Mouse (Mus musculus) forebrain, postnatal 0 days (tissue): ENCODE measurements around the gene Gm49318. TPM values are rescaled to one million over a fixed set of nuclear protein-coding genes. Genes with fewer than 3 reads are reported as not detected.

Experiments used
- ATAC-seq: fragments of 200-750 bp; cut with Nextera tagmentation; 2 replicates; pipeline ENCODE4 v1.8.0; 2017; ENCODE audit warnings: mild to moderate bottlenecking, moderate library complexity
- DNase-seq: peaks from one replicate; pipeline ENCODE4 v3.0.0-alpha.2; 2015
- H3K27ac ChIP-seq: fragments of 300-500 bp; sonication (generic); 2 replicates; pipeline ENCODE4 v1.5.1; 2014; ENCODE audit warnings: low read depth, mild to moderate bottlenecking, antibody characterized with exemption, low read length, moderate library complexity, mixed read lengths
- H3K27me3 ChIP-seq: fragments of 300-500 bp; sonication (generic); 2 replicates; pipeline ENCODE4 v1.6.1; 2014; ENCODE audit warnings: mild to moderate bottlenecking, low read length, mixed read lengths; ENCODE audit not compliant: insufficient read depth
- H3K36me3 ChIP-seq: fragments of 300-500 bp; sonication (generic); 2 replicates; pipeline ENCODE4 v1.6.1; 2014; ENCODE audit warnings: mild to moderate bottlenecking, moderate library complexity; ENCODE audit not compliant: insufficient read depth
- H3K4me1 ChIP-seq: fragments of 300-500 bp; sonication (generic); 2 replicates; pipeline ENCODE4 v1.6.1; 2014; ENCODE audit warnings: antibody characterized with exemption; ENCODE audit not compliant: insufficient read depth
- H3K4me2 ChIP-seq: fragments of 300-500 bp; sonication (generic); 2 replicates; pipeline ENCODE4 v1.6.1; 2014; ENCODE audit warnings: low read depth, mild to moderate bottlenecking, moderate library complexity
- H3K4me3 ChIP-seq: fragments of 300-500 bp; sonication (generic); 2 replicates; pipeline ENCODE4 v1.5.1; 2014; ENCODE audit warnings: low read depth, low read length, mixed read lengths
- H3K9ac ChIP-seq: fragments of 300-500 bp; sonication (generic); 2 replicates; pipeline ENCODE4 v1.6.1; 2014; ENCODE audit warnings: mild to moderate bottlenecking
- H3K9me3 ChIP-seq: fragments of 300-500 bp; sonication (generic); 2 replicates; pipeline ENCODE4 v1.6.1; 2016; ENCODE audit warnings: low read length
- CTCF ChIP-seq: sonication (generic); IDR thresholded peaks from 2 replicates; pipeline ENCODE4 v1.5.1; 2016; ENCODE audit warnings: antibody characterized with exemption, control low read depth, low read depth
- WGBS: fragments of 180-500 bp; shearing (Covaris S2); extraction: QIAGEN DNeasy Blood & Tissue Kit; methylation state at CpG from one replicate; pipeline ENCODE4 v1.1.7; 2014; 5-methylcytosine and 5-hydroxymethylcytosine counted together
- polyA plus RNA-seq: library from polyadenylated mRNA; unstranded; fragments of >200 nt; fragmentation: Nextera tagmentation; extraction: Ambion mirVana; gene quantifications from 2 replicates; pipeline ENCODE4 v1.2.1, GENCODE M21; 2015
- total RNA-seq: library from RNA; depleted of rRNA; stranded (reverse); fragments of >200 nt; gene quantifications from 2 replicates; pipeline ENCODE4 v1.2.3, GENCODE M21; 2014

Gene Gm49318
- total and polyA plus RNA-seq, 2 experiments from 2014 or later, result not detected

DNA sequence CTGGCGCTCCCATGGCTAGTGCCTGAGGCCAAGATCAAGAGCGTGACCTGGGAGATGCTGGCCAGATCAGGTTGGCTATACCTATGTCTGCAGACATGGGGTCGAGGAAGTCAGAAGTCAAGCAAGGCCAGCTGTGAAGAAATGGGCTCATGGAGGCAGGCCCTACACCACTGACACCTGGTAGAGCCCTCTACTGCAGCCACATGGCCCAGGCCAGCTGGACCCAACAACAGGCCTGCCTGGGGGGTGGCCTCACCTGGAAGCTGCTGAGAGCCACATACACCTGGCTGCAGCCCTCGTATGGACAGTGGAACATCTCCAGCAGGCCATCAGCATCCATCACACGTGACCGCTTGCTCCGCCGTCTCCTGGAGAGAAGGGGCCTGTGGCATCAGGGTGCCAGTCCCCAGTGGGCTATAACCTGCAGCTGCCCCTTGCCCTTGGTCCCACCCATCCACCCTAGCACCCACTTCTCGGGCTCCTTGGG, 14.0 kb downstream of the Gm49318 start:
- WGBS, result 86% methylated on average over 7 of the region's 9 CpGs
- H3K27ac ChIP-seq, result no peak overlapping the region
- TF ChIP-seq CTCF, result no peak
- no peaks in the 10 kb centered on the region for H3K27me3 ChIP-seq
- no peak overlapping the region for H3K9ac ChIP-seq
- H3K4me3 ChIP-seq, result no peak overlapping the region
- DNase-seq (no peak), ATAC-seq (no peak)
- no peaks in the 10 kb centered on the region for H3K9me3 ChIP-seq
- peaks cover 36% of the 10 kb centered on the region for H3K36me3 ChIP-seq
- H3K4me1 ChIP-seq, result peaks cover 6% of the 10 kb centered on the region; the same call in 1 of the 2 replicates
- no peak overlapping the region for H3K4me2 ChIP-seq

DNA sequence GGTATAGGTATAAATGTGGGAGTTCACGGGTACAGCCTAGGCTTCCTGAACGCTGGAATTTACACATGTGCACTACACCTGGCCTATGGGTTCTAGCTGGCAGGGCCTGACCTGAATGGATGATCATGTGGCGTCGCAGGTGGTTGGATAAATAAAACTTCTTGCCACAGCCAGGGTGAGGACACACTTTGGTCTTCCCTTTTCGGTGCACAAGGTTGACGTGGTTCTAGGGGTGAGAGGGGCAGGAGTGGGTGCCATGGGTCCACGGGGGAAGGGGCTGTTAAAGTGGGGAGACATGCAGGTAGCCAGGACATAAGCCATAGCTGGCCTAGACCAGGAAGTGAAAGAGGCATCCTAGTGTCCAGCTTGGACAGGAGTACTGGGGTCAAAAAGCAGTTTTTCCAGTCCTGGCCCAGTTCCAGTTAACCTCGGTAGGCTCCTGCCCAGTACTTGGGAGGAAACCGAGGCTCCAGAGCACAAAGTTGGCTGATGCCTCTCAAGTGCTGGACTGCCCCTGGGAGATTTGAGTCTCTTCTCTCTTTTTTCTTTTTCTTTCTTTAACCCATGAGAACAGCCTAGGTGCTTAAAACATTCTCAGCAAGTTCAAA, 14.7 kb downstream of the Gm49318 start:
- Histone ChIP-seq H3K27ac (no peak overlapping the region), H3K9me3 (no peaks in the 10 kb centered on the region), H3K4me3 (no peak overlapping the region), H3K4me2 (no peak overlapping the region), H3K36me3 (peaks cover 31% of the 10 kb centered on the region), H3K27me3 (no peaks in the 10 kb centered on the region), H3K9ac (no peak overlapping the region), H3K4me1 (peaks cover 6% of the 10 kb centered on the region; the same call in 1 of the 2 replicates)
- WGBS, result 73% methylated on average over 9 of the region's 9 CpGs
- DNase-seq (no peak), ATAC-seq (no peak)
- TF ChIP-seq CTCF, result no peak

DNA sequence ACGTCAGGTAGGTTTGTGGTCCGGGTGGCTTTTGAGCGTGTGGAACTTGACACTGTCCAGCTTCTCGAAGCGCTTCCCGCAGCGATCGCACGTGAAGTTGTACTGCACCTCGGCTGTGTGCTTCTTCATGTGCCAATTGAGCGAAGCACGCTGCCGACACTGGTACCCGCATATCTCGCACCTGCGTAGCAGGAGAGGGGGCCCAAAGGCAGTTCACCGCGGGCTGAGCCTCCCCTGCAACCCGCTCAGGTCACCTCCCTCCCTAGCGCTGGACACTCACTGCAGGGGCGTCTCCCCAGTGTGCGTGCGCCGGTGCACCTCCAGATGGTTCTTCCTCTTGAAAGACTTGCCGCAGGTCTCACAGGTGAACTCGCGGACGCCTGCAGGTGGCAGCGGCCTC, 15.3 kb downstream of the Gm49318 start:
- DNase-seq (no peak), ATAC-seq (no peak)
- Histone ChIP-seq H3K4me1 (peaks cover 6% of the 10 kb centered on the region; the same call in 1 of the 2 replicates), H3K9ac (no peak overlapping the region), H3K27ac (no peak overlapping the region), H3K9me3 (no peaks in the 10 kb centered on the region), H3K27me3 (no peaks in the 10 kb centered on the region), H3K36me3 (peaks cover 25% of the 10 kb centered on the region), H3K4me2 (no peak overlapping the region), H3K4me3 (no peak overlapping the region)
- 45% methylated on average over 29 of the region's 29 CpGs for WGBS
- TF ChIP-seq CTCF, result no peak

DNA sequence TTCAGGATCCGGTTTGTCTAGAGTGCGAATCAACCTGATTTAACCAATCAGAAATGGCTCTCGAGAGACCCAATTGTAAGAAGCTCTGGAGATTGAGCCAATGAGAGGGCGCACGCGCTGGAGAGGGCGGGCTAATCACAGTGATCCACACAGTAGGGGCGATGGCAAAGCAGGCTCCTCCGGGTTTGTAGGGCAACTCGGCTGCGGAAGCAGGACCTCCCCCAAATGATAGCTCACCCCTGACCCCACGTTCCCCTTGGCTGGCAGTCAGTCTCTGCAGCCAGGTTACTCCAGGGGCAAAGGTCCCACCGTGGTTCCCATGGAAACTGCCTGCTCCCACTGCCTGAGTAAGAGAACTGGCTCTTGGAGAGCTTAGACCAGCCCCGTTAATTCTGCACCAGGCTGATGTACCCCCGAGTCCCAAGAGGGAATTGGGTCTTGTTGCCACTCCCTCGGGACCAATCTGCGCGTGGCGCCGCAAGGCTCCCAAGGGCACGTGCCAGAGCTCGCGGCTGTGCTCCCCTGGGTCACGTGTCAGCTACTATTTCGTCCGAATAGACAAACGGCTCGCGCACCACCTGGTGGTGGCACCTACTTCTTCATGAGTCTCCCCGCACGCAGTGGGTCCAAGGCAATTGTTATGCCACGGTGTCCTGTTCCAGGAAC, 16.5 kb downstream of the Gm49318 start:
- Histone ChIP-seq H3K9ac (peak overlapping the region; percentile 31; the same call in 1 of the 2 replicates), H3K27ac (0 out of 2 replicates have a peak overlapping the region, but pooled peaks have one; percentile 15), H3K9me3 (no peaks in the 10 kb centered on the region), H3K4me3 (peak overlapping the region; percentile 27), H3K4me1 (peaks cover 6% of the 10 kb centered on the region; the same call in 1 of the 2 replicates), H3K27me3 (no peaks in the 10 kb centered on the region), H3K4me2 (peak overlapping the region; percentile 59), H3K36me3 (peaks cover 24% of the 10 kb centered on the region)
- DNase-seq, result peak; percentile 89
- WGBS, result 3% methylated on average over 32 of the region's 32 CpGs
- ATAC-seq, result peak; percentile 64
- TF ChIP-seq CTCF, result peak; percentile 81

DNA sequence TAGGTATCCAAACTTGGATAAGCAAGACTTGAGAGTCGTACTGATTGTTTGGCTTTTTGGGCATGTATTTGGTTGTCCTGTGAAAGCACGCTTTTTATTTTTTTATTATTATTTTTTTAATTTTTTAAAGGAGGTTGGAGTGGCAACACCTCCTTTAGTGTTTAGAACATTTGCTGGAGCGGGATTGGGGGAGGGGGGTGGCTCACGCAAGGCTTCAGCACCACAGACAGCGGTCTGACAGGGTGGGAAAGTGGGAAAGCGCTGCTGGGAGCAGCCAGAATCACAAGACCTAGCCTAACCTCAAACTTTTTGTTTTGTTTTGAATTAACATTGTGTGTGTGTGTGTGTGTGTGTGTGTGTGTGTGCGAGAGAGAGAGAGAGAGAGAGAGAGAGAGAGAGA, 17.4 kb downstream of the Gm49318 start:
- no peak for DNase-seq
- H3K9me3 ChIP-seq, result no peaks in the 10 kb centered on the region
- H3K36me3 ChIP-seq, result peaks cover 22% of the 10 kb centered on the region
- H3K9ac ChIP-seq, result no peak overlapping the region
- H3K4me1 ChIP-seq, result peaks cover 10% of the 10 kb centered on the region
- H3K4me2 ChIP-seq, result no peak overlapping the region
- no peak overlapping the region for H3K4me3 ChIP-seq
- no peak for TF ChIP-seq CTCF
- no peaks in the 10 kb centered on the region for H3K27me3 ChIP-seq
- no peak overlapping the region for H3K27ac ChIP-seq
- WGBS, result 49% methylated on average over 7 of the region's 7 CpGs
- ATAC-seq, result no peak

DNA sequence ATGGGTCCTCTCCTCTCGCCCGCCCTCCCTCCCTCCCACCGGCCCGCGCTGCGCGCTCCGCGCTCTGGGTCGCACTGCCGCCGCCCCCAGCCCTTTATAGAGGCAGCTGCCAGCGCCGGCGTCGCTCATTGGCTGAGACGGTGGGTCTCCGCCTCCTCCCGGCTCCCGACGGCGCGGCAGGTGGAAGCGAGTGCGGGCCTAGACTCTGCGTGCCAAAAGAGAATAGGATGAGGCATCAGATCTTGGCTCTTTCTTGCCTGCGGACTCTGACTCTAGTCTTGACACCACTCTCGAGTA, 19.2 kb downstream of the Gm49318 start, which contains the start of gene Elavl3:
Elavl3 (minus strand) TSS at position 66 of the 297 bp plus-strand sequence.
- DNase-seq (peak; percentile 94), ATAC-seq (peak; percentile 85)
- TF ChIP-seq CTCF, result peak; percentile 28; the same call in 1 of the 2 replicates
- peaks cover 6% of the 10 kb centered on the region for H3K36me3 ChIP-seq
- WGBS, result 9% methylated on average over 20 of the region's 28 CpGs
- peak within 1 kb of the TSS; percentile 79 for H3K4me2 ChIP-seq
- peak within 1 kb of the TSS; percentile 95 for H3K9ac ChIP-seq
- peak within 1 kb of the TSS; percentile 95 for H3K27ac ChIP-seq
- H3K9me3 ChIP-seq, result no peaks in the 10 kb centered on the region
- peaks cover 19% of the 10 kb centered on the region for H3K4me1 ChIP-seq
- peak within 1 kb of the TSS; percentile 92 for H3K4me3 ChIP-seq
- H3K27me3 ChIP-seq, result no peaks in the 10 kb centered on the region
